In the genomic region with DNA sequence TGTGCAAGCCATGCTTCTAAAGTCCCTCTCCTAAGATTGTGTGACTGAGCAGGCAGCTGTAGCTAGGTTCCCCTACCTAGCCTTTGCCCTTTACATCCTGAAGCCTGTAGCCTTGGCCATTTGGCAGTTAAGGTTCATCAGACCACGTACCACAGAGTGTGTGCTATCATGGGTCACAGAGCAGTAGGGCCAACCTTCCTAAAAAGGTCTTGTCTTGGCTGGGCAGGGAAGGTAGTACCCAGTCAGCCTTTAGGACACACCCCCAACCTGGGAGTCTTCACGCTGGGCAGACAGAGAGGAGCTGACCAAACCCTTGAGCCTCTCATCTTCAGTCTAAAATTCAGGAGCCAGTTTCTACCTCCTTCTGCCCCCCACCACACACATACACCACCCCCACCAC, we compare ENCODE assay signal across 10 mouse cellular contexts. TPM values are rescaled to one million over a fixed set of nuclear protein-coding genes. Genes with fewer than 3 reads are reported as not detected.
DNase-seq lines count a peak whose midpoint lies in the region; ATAC-seq lines count a peak whose summit lies in the region.
"Had no signal": no experiment of that assay in that cellular context is flagged by ENCODE, and none has a peak within 500 bp of the region (broad histone marks: within the 10 kb centered on the region; RNA-seq: fewer than 3 reads in every experiment).

No protein-coding gene starts in this region.

- no peaks in the 10 kb centered on the region for H3K27me3 ChIP-seq in heart, embryonic 12.5 days (replicated peaks)
- no peaks in the 10 kb centered on the region for H3K27me3 ChIP-seq in hindbrain, embryonic 14.5 days (ENCODE audit: control insufficient read depth, insufficient read depth, low read length)
- no peaks in the 10 kb centered on the region for H3K27me3 ChIP-seq in limb, embryonic 12.5 days

- peak overlapping the region; percentile 98 for H3K4me2 ChIP-seq in heart, embryonic 12.5 days
- 0 out of 2 replicates have a peak overlapping the region, but pooled peaks have one; percentile 11 for H3K4me2 ChIP-seq in hindbrain, embryonic 14.5 days (replicated peaks)
- peak overlapping the region; percentile 91 for H3K4me2 ChIP-seq in limb, embryonic 12.5 days

- no peak for DNase-seq in heart, adult 9 months (ENCODE audit: low spot score in 2 of 2)
- peak; percentile 32 for DNase-seq in 416B (ENCODE audit: low read depth)
- no peak for DNase-seq in hindbrain, embryonic 14.5 days (ENCODE audit: low spot score)
- DNase-seq in left cerebral cortex, adult 11 months (ENCODE audit: low spot score) = no peak
- no peak for DNase-seq in thymus, postnatal 14 days
- DNase-seq in adrenal gland, postnatal 36 days = no peak
- DNase-seq: heart, postnatal 14 days had no signal

- WGBS in heart, embryonic 12.5 days = 33% methylated on average over 2 of the region's 2 CpGs
- WGBS in hindbrain, embryonic 14.5 days = 69% methylated on average over 2 of the region's 2 CpGs
- 47% methylated on average over 2 of the region's 2 CpGs for WGBS in limb, embryonic 12.5 days

- peak overlapping the region; percentile 52 for H3K9ac ChIP-seq in heart, embryonic 12.5 days
- H3K9ac ChIP-seq in hindbrain, embryonic 14.5 days = no peak overlapping the region
- H3K9ac ChIP-seq in limb, embryonic 12.5 days (replicated peaks) = 0 out of 2 replicates have a peak overlapping the region, but pooled peaks have one; percentile 37
- H3K9ac ChIP-seq: liver, embryonic 14.5 days had no signal

- ATAC-seq in heart, embryonic 12.5 days (ENCODE audit: insufficient number of reproducible peaks, low FRiP score) = no peak
- no peak for ATAC-seq in hindbrain, embryonic 14.5 days (ENCODE audit: low FRiP score)
- no peak for ATAC-seq in limb, embryonic 12.5 days (ENCODE audit: insufficient number of reproducible peaks, insufficient read depth, low FRiP score, low TSS enrichment, low read depth)

- H3K9me3 ChIP-seq in heart, embryonic 12.5 days (replicated peaks) = no peaks in the 10 kb centered on the region
- H3K9me3 ChIP-seq in hindbrain, embryonic 14.5 days (ENCODE audit: control insufficient read depth, low read length) = no peaks in the 10 kb centered on the region
- H3K9me3 ChIP-seq in limb, embryonic 12.5 days = no peaks in the 10 kb centered on the region

- H3K27ac ChIP-seq in heart, embryonic 12.5 days (ENCODE audit: poor library complexity, severe bottlenecking) = peak overlapping the region; percentile 69
- H3K27ac ChIP-seq in hindbrain, embryonic 14.5 days = no peak overlapping the region
- H3K27ac ChIP-seq in limb, embryonic 12.5 days = peak overlapping the region; percentile 79
- H3K27ac ChIP-seq: liver, embryonic 14.5 days had no signal

- 0 out of 2 replicates have a peak, but pooled peaks cover 3% of the 10 kb centered on the region for H3K36me3 ChIP-seq in heart, embryonic 12.5 days
- peaks cover 7% of the 10 kb centered on the region for H3K36me3 ChIP-seq in hindbrain, embryonic 14.5 days (replicated peaks; ENCODE audit: control insufficient read depth, insufficient read depth)
- peaks cover 5% of the 10 kb centered on the region; the same call in 1 of the 2 replicates for H3K36me3 ChIP-seq in limb, embryonic 12.5 days

- H3K4me3 ChIP-seq in heart, embryonic 12.5 days = no peak overlapping the region
- H3K4me3 ChIP-seq in hindbrain, embryonic 14.5 days (replicated peaks; ENCODE audit: low read length) = no peak overlapping the region
- no peak overlapping the region for H3K4me3 ChIP-seq in limb, embryonic 12.5 days (replicated peaks)

- H3K4me1 ChIP-seq in heart, embryonic 12.5 days (replicated peaks) = peaks cover 73% of the 10 kb centered on the region
- peaks cover 69% of the 10 kb centered on the region for H3K4me1 ChIP-seq in hindbrain, embryonic 14.5 days (replicated peaks; ENCODE audit: control insufficient read depth, insufficient read depth, low read length)
- peaks cover 59% of the 10 kb centered on the region for H3K4me1 ChIP-seq in limb, embryonic 12.5 days (replicated peaks)

RNA-seq across cellular contexts. Expression of a gene that starts 51.8 kb away (rescaled TPM):
- polyA plus RNA-seq in heart, embryonic 12.5 days (2016; fragmentation: Nextera tagmentation; extraction: Ambion mirVana) = not detected in 2 replicates
- not detected in 2 replicates for polyA plus RNA-seq in hindbrain, embryonic 14.5 days (2014; fragmentation: Nextera tagmentation; extraction: Ambion mirVana)
- polyA plus RNA-seq in limb, embryonic 12.5 days (2016; fragmentation: Nextera tagmentation; extraction: Ambion mirVana) = not detected in 2 replicates
- total RNA-seq in adrenal gland, postnatal 36 days (2021) = not detected
- total RNA-seq: heart, postnatal 14 days had no signal
- polyA plus RNA-seq: liver, embryonic 14.5 days had no signal

Comparison
In these comparisons a context has a peak if more than half of its experiments do, and no peak if none do; other contexts are left out.
1. H3K4me2 ChIP-seq: peak in every context shown above with its lines; median percentile 98 in heart, embryonic 12.5 days; 91 in limb, embryonic 12.5 days; 11 in hindbrain, embryonic 14.5 days.